Mouse (Mus musculus) embryonic fibroblast, embryonic 13.5 days (primary cell): ENCODE measurements at regions not wholly inside any gene's neighbourhood (a gene's known extent, or its start where the extent isn't known, plus 50 kb on each side); places are given as distances from the start of the nearest gene placed in this dataset.

ENCODE experiments used
- CTCF ChIP-seq: IDR thresholded peaks from 2 replicates; pipeline ENCODE4 v1.5.1; 2011; ENCODE audit warnings: mild to moderate bottlenecking, control low read depth, low read length, moderate library complexity, borderline replicate concordance; ENCODE audit not compliant: insufficient read depth
- POLR2A ChIP-seq: IDR thresholded peaks from 2 replicates; pipeline ENCODE4 v1.6.1; 2011; ENCODE audit warnings: low read depth, mild to moderate bottlenecking, control low read depth, low read length, moderate library complexity

DNA sequence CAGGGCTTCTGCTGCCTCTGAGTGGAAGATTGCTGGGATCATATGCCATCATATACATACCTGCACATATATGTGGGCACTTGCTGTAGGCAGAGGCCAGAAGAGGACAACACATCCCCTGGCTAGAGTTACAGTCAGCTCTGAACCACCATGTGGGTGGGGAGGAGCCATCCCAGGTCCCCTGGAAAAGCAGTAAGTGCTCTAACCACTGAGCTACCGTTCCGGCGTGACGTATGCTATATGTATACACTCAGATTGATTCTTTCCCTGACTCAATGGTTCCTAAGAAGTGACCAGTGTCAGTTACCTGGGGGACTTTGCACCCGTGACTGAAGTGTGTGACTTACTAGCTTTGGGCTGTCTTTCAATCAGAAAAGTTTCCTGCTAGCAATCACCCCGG lies 104.6 kb downstream of the Sox2 start:
- TF ChIP-seq POLR2A: no peak
- TF ChIP-seq CTCF: no peak
